Mouse (Mus musculus): ENCODE measurements around the gene Stap2.

Gene Stap2

GRCm38 (mm10) chr17:56024931-56025330, 19.5 kb upstream of the Stap2 start:
- DNase-seq (ENCODE audit: low spot score): no peak

GRCm38 (mm10) chr17:56024476-56024875, 19.1 kb upstream of the Stap2 start:
- no peak for DNase-seq (ENCODE audit: low spot score)

GRCm38 (mm10) chr17:56023386-56023785, 18.0 kb upstream of the Stap2 start:
- DNase-seq (ENCODE audit: low spot score): no peak

GRCm38 (mm10) chr17:56022989-56023290, 17.6 kb upstream of the Stap2 start:
- DNase-seq (ENCODE audit: low spot score): no peak

GRCm38 (mm10) chr17:56022131-56022988, 17.0 kb upstream of the Stap2 start:
- no peak for DNase-seq (ENCODE audit: low spot score)

GRCm38 (mm10) chr17:56021161-56021910, 16.0 kb upstream of the Stap2 start:
- no peak for DNase-seq (ENCODE audit: low spot score)

GRCm38 (mm10) chr17:56020400-56021084, 15.2 kb upstream of the Stap2 start:
- no peak for DNase-seq (ENCODE audit: low spot score)

- no peak for DNase-seq (ENCODE audit: low spot score)
These were observed 13.2 kb upstream of the Stap2 start for GRCm38 (mm10) chr17:56018347-56019131.

GRCm38 (mm10) chr17:56017848-56018247, 12.5 kb upstream of the Stap2 start:
- DNase-seq (ENCODE audit: low spot score): no peak

- DNase-seq (ENCODE audit: low spot score): no peak
These were observed 11.7 kb upstream of the Stap2 start for GRCm38 (mm10) chr17:56016793-56017785.

GRCm38 (mm10) chr17:56016382-56016781, 11.0 kb upstream of the Stap2 start:
- DNase-seq (ENCODE audit: low spot score): no peak

GRCm38 (mm10) chr17:56015293-56015692, 9.9 kb upstream of the Stap2 start:
- no peak for DNase-seq (ENCODE audit: low spot score)

GRCm38 (mm10) chr17:56011441-56011840, 6.1 kb upstream of the Stap2 start:
- no peak for DNase-seq (ENCODE audit: low spot score)

GRCm38 (mm10) chr17:56010681-56011080, 5.3 kb upstream of the Stap2 start:
- DNase-seq (ENCODE audit: low spot score): peak; percentile 70

- DNase-seq (ENCODE audit: low spot score): no peak
These were observed 4.9 kb upstream of the Stap2 start for GRCm38 (mm10) chr17:56010255-56010654.

- no peak for DNase-seq (ENCODE audit: low spot score)
These were observed 4.5 kb upstream of the Stap2 start for GRCm38 (mm10) chr17:56009962-56010240.

- DNase-seq (ENCODE audit: low spot score): peak; percentile 86
These were observed 3.9 kb upstream of the Stap2 start for GRCm38 (mm10) chr17:56009088-56009961.

GRCm38 (mm10) chr17:56008356-56009087, 3.1 kb upstream of the Stap2 start:
- peak; percentile 92 for DNase-seq (ENCODE audit: low spot score)
